Mouse (Mus musculus) kidney, embryonic 16.5 days (tissue): ENCODE measurements at regions not wholly inside any gene's neighbourhood (a gene's known extent, or its start where the extent isn't known, plus 50 kb on each side); places are given as distances from the start of the nearest gene placed in this dataset.

Source experiments
- ATAC-seq: fragments of 200-750 bp; cut with Nextera tagmentation; 2 replicates; pipeline ENCODE4 v1.8.0; 2017; ENCODE audit warnings: moderate TSS enrichment; ENCODE audit not compliant: low FRiP score, low TSS enrichment
- H3K27ac ChIP-seq: fragments of 300-500 bp; sonication (generic); 2 replicates; pipeline ENCODE4 v1.5.1; 2014; ENCODE audit warnings: low read length
- H3K27me3 ChIP-seq: fragments of 300-500 bp; sonication (generic); 2 replicates; pipeline ENCODE4 v1.6.1; 2014; ENCODE audit warnings: low read length, control low read depth, mixed read lengths; ENCODE audit not compliant: insufficient read depth
- H3K36me3 ChIP-seq: fragments of 300-500 bp; sonication (generic); 2 replicates; pipeline ENCODE4 v1.6.1; 2014; ENCODE audit warnings: low read length, control low read depth, mixed read lengths; ENCODE audit not compliant: insufficient read depth
- H3K4me1 ChIP-seq: fragments of 300-500 bp; sonication (generic); 2 replicates; pipeline ENCODE4 v1.6.1; 2014; ENCODE audit warnings: low read length, control low read depth, mixed read lengths; ENCODE audit not compliant: insufficient read depth
- H3K4me2 ChIP-seq: fragments of 300-500 bp; sonication (generic); replicated peaks from 2 replicates; pipeline ENCODE4 v1.6.1; 2014; ENCODE audit warnings: low read depth, low read length
- H3K4me3 ChIP-seq: fragments of 300-500 bp; sonication (generic); 2 replicates; pipeline ENCODE4 v1.5.1; 2014; ENCODE audit warnings: mild to moderate bottlenecking, low read length
- H3K9ac ChIP-seq: fragments of 300-500 bp; sonication (generic); replicated peaks from 2 replicates; pipeline ENCODE4 v1.6.1; 2014; ENCODE audit warnings: low read length
- H3K9me3 ChIP-seq: fragments of 300-500 bp; sonication (generic); 2 replicates; pipeline ENCODE4 v1.6.1; 2016; ENCODE audit warnings: low read length, control low read depth
- WGBS: fragments of 180-500 bp; shearing (Covaris S2); extraction: QIAGEN DNeasy Blood & Tissue Kit; methylation state at CpG from one replicate; pipeline ENCODE4 v1.1.7; 2014; 5-methylcytosine and 5-hydroxymethylcytosine counted together

DNA sequence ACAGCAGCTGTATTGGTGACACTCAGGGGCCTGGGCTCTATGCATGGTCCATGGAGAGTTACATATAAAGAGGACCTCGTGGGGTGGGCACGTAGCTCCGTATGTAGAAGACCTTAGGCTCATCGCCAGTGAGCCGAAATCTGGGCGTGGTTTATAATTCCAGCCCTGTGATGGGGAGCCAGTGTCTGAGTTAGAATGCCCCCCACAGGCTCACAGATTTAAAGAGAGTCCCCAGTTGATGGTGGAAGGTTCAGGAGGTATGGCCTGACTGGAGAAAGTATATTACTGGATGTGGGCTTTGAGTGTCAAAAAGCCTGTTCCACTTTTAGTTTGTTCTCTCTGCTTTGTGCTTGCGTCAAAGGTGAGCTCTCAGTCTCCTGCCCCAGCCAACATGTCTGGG, 54.8 kb downstream of the 1700122O11Rik start:
- H3K27me3 ChIP-seq, result no peaks in the 10 kb centered on the region
- H3K4me2 ChIP-seq, result no peak overlapping the region
- H3K9me3 ChIP-seq, result no peaks in the 10 kb centered on the region
- H3K4me1 ChIP-seq, result no peaks in the 10 kb centered on the region; the same call in 1 of the 2 replicates
- H3K36me3 ChIP-seq, result no peaks in the 10 kb centered on the region
- H3K4me3 ChIP-seq, result no peak overlapping the region
- WGBS, result 86% methylated on average over 7 of the region's 7 CpGs
- ATAC-seq, result no peak
- H3K9ac ChIP-seq, result no peak overlapping the region
- no peak overlapping the region for H3K27ac ChIP-seq

DNA sequence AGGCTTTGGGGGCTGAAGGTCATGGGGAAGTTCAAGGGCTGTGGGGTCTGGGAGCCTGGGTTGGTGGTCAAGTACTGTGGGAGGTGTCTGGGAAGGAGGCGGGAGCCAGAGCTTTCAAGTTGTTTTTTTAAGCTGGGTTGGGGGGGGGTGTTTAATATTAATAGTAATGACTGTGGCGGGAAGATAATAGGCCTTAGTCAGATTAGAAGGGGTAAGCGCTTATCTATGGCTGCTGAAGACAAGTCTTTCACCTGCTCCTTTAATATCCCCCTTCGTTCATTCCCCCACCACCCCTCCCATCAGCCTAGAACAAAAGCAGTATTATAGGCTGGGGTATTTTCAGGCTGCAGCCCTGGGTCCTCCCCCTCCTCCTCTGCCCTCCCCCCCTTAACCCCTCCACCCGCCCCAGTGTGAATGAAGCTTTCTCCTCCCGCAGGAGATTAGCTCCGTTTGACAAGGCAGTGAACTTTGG, 56.5 kb downstream of the 1700122O11Rik start:
- Histone ChIP-seq H3K4me1 (peaks cover 1% of the 10 kb centered on the region), H3K9ac (no peak overlapping the region), H3K9me3 (no peaks in the 10 kb centered on the region), H3K4me2 (no peak overlapping the region), H3K27ac (no peak overlapping the region), H3K27me3 (no peaks in the 10 kb centered on the region), H3K36me3 (no peaks in the 10 kb centered on the region), H3K4me3 (no peak overlapping the region)
- WGBS, result 31% methylated on average over 7 of the region's 7 CpGs
- no peak for ATAC-seq

DNA sequence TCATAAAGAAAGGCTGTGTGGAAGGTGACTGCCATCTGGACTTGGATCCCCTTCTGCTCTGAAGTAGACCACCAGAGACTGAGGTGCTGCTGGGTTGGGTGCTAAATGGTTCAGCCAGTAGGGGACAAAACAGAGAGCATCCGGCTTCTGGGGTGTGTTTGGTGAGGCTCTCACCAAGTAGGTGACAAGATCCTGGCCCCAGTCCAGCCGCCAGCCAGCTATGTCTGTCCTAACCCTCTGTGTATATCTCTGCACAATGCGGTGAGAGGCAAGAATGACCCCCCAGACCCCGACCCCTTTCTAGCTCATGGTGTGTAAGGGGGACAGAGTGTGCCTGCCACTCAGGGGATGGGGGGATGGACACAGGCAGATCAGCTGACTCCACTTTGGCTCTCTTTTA, 54.8 kb upstream of the Foxp4 start:
- H3K27ac ChIP-seq, result no peak overlapping the region
- 68% methylated on average over 4 of the region's 4 CpGs for WGBS

DNA sequence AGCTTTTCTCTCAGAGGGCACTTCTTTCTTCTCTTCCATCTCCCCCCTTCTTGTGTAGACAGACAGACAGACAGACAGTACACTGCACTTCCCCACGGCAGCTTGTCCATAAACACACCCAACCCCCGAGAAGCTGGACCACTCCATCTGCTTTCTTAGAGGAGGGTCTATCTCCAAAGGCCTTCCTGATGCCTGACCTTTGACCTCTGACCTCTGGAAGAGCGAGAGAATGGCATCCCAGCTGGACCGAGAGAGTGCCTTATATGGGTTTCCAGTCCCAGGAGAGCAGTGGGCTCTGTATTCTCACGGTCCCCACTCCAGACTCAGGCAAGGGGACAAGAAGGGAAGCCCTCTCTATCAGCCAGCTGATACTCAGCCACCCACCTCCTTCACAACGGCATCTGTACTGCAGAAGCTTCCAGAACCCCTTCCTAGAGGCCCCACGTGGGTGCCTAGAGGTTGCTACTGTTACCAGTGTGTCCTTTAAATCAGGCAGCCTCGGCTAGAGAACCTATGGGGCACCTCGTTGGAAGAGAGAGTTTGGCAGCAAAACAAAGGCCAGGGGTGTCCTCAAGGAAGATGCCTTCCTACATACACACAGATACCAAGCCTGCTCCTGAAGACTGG, 54.1 kb upstream of the Foxp4 start:
- ATAC-seq, result no peak
- peaks cover 30% of the 10 kb centered on the region for H3K4me1 ChIP-seq
- no peak overlapping the region for H3K4me3 ChIP-seq
- H3K27ac ChIP-seq, result no peak overlapping the region
- H3K36me3 ChIP-seq, result no peaks in the 10 kb centered on the region
- H3K9ac ChIP-seq, result no peak overlapping the region; the same call in 1 of the 2 replicates
- no peaks in the 10 kb centered on the region for H3K27me3 ChIP-seq
- WGBS, result 27% methylated on average over 9 of the region's 9 CpGs
- H3K9me3 ChIP-seq, result no peaks in the 10 kb centered on the region
- H3K4me2 ChIP-seq, result no peak overlapping the region

More for the DNA sequence above, 54.8 kb upstream of the Foxp4 start:
- ATAC-seq, result no peak
- no peaks in the 10 kb centered on the region for H3K9me3 ChIP-seq
- no peak overlapping the region for H3K9ac ChIP-seq
- H3K27me3 ChIP-seq, result no peaks in the 10 kb centered on the region
- H3K4me1 ChIP-seq, result peaks cover 23% of the 10 kb centered on the region
- no peak overlapping the region for H3K4me2 ChIP-seq
- H3K36me3 ChIP-seq, result no peaks in the 10 kb centered on the region
- no peak overlapping the region for H3K4me3 ChIP-seq

DNA sequence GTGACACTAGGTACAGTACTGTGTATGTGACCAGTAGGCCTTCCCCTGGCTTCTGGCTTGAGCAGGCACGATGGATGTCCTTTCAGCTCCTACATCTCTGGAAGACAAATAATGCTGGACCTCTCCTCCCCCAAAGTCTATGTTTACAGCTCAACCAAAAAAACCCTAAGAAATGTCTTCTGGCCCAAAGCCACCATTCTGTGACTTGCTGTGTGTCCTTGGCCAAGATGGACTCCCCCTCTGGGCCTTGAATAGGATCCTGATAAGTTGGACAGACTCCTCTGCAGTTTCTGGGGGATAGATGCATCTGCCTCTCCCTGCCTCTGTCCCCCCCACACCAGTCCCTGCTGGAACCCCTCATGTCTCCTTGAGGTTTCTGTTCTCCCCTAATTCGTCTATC, 53.6 kb upstream of the Foxp4 start:
- H3K27me3 ChIP-seq, result no peaks in the 10 kb centered on the region
- H3K4me3 ChIP-seq, result no peak overlapping the region
- no peak overlapping the region for H3K4me2 ChIP-seq
- H3K4me1 ChIP-seq, result peaks cover 35% of the 10 kb centered on the region
- no peaks in the 10 kb centered on the region for H3K9me3 ChIP-seq
- ATAC-seq, result no peak
- no peaks in the 10 kb centered on the region for H3K36me3 ChIP-seq
- no peak overlapping the region for H3K27ac ChIP-seq
- no peak overlapping the region for H3K9ac ChIP-seq
- WGBS, result 73% methylated on average over 2 of the region's 2 CpGs

DNA sequence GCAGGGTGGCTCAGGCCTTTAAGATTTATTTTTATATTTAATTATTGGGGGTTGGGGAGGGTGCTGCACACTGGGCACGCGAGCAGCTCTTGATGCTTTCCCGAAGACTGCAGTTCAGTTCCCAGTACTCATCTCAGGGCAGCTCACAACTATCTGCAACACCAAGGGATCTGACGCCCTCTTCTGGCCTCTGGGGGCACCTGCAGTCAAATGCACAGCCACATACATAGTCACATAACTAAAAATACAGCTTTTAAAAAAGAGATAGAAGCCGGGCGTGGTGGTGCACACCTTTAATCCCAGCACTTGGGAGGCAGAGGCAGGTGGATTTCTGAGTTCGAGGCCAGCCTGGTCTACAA, 52.5 kb upstream of the Foxp4 start:
- no peaks in the 10 kb centered on the region for H3K27me3 ChIP-seq
- no peaks in the 10 kb centered on the region for H3K9me3 ChIP-seq
- H3K36me3 ChIP-seq, result no peaks in the 10 kb centered on the region
- no peak for ATAC-seq
- H3K4me3 ChIP-seq, result no peak overlapping the region
- H3K27ac ChIP-seq, result no peak overlapping the region
- H3K4me1 ChIP-seq, result peaks cover 35% of the 10 kb centered on the region
- H3K9ac ChIP-seq, result no peak overlapping the region
- H3K4me2 ChIP-seq, result no peak overlapping the region
- WGBS, result 85% methylated on average over 7 of the region's 7 CpGs

GRCm38 (mm10) chr17:47976061-47976998, 51.9 kb upstream of the Foxp4 start:
- WGBS, result 13% methylated on average over 27 of the region's 27 CpGs

GRCm38 (mm10) chr17:47975281-47976060, 51.0 kb upstream of the Foxp4 start:
- Histone ChIP-seq H3K4me2 (peak overlapping the region; percentile 77), H3K36me3 (no peaks in the 10 kb centered on the region), H3K4me1 (peaks cover 35% of the 10 kb centered on the region), H3K4me3 (peak overlapping the region; percentile 48), H3K27me3 (no peaks in the 10 kb centered on the region), H3K9me3 (no peaks in the 10 kb centered on the region), H3K27ac (peak overlapping the region; percentile 87), H3K9ac (peak overlapping the region; percentile 62)
- ATAC-seq, result peak; percentile 19
- WGBS, result 2% methylated on average over 32 of the region's 37 CpGs

More at GRCm38 (mm10) chr17:47976061-47976998, 51.9 kb upstream of the Foxp4 start:
- H3K4me2 ChIP-seq, result peak overlapping the region; percentile 77
- peak overlapping the region; percentile 62 for H3K9ac ChIP-seq
- no peaks in the 10 kb centered on the region for H3K9me3 ChIP-seq
- ATAC-seq, result peak; percentile 31; the same call in 1 of the 2 replicates
- no peaks in the 10 kb centered on the region for H3K36me3 ChIP-seq
- peak overlapping the region; percentile 34 for H3K4me3 ChIP-seq
- H3K27me3 ChIP-seq, result no peaks in the 10 kb centered on the region
- peaks cover 35% of the 10 kb centered on the region for H3K4me1 ChIP-seq
- peak overlapping the region; percentile 87 for H3K27ac ChIP-seq

DNA sequence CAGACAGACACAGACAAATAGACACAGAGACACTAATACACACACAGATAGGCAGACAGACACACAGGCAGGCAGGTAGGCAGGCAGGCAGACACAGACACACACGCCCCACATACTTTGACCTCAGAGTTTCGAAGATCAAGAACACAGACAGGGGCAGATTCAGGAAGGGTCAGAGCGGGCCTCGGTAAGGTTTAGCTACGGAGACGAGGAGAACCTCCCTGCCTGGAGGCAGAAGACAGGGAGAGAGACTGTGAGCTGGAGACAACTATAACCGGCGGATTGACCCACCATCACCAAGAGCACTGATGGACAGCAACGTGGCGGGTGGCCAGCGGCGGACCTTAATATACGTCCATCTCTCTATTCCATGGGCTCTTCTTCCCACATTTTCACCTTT, 50.1 kb upstream of the Foxp4 start:
- ATAC-seq, result no peak

More for the DNA sequence above, 50.1 kb upstream of the Foxp4 start:
- Histone ChIP-seq H3K27ac (peak overlapping the region; percentile 64), H3K9me3 (no peaks in the 10 kb centered on the region), H3K4me3 (peak overlapping the region; percentile 48), H3K27me3 (no peaks in the 10 kb centered on the region), H3K36me3 (no peaks in the 10 kb centered on the region), H3K9ac (peak overlapping the region; percentile 40), H3K4me1 (peaks cover 35% of the 10 kb centered on the region), H3K4me2 (peak overlapping the region; percentile 77)
- 6% methylated on average over 13 of the region's 13 CpGs for WGBS
